Mouse (Mus musculus) megakaryocyte progenitor cell, adult 5-6 weeks (primary cell): ENCODE measurements around the gene Bex2. TPM values are rescaled to one million over a fixed set of nuclear protein-coding genes. Genes with fewer than 3 reads are reported as not detected.

Experiments
- total RNA-seq, 2 experiments: library from RNA; stranded (forward) in 1 of 2; stranded (reverse) in 1 of 2; fragments of 157-497, 149-512 nt in 1 of 2; fragments of 200-1000 nt in 1 of 2; gene quantifications; 2 replicates each; pipeline versions ENCODE4 v1.2.3 to v1.2.4; 2015 to 2017

Bex2 gene
- total RNA-seq, 2 experiments from 2014 or later = 0.62 TPM; not detected in 1

Other genes starting within 250 kb of the Bex2 start
- gene Gprasp2, start 229.2 kb downstream of the Bex2 start, total RNA-seq (2015) = 0.74 TPM in 1 of 2 replicates, not detected in the other
- gene Gprasp2, start 229.2 kb downstream of the Bex2 start, total RNA-seq (2017) = 0.17 and 0.98 TPM in 2 replicates
- gene Arxes2, start 74.4 kb downstream of the Bex2 start, total RNA-seq (2015) = 1.2 and 1.7 TPM in 2 replicates
- gene Arxes2, start 74.4 kb downstream of the Bex2 start, total RNA-seq (2017) = 0.71 and 1.0 TPM in 2 replicates
- not detected in 2 replicates for gene Arxes1, start 34.9 kb downstream of the Bex2 start, total RNA-seq (2015)
- not detected in 2 replicates for gene Arxes1, start 34.9 kb downstream of the Bex2 start, total RNA-seq (2017)
- not detected in 2 replicates for gene Nxf3, start 17.0 kb upstream of the Bex2 start, total RNA-seq (2015)
- gene Nxf3, start 17.0 kb upstream of the Bex2 start, total RNA-seq (2017) = not detected in 2 replicates
- gene Bex4, start 70.8 kb upstream of the Bex2 start, total RNA-seq (2015) = 7.7 and 8.3 TPM in 2 replicates
- 7.4 and 17.7 TPM in 2 replicates for gene Bex4, start 70.8 kb upstream of the Bex2 start, total RNA-seq (2017)
- gene Tceal8, start 104.1 kb upstream of the Bex2 start, total RNA-seq (2015) = 64.8 and 74.3 TPM in 2 replicates
- 109 and 113 TPM in 2 replicates for gene Tceal8, start 104.1 kb upstream of the Bex2 start, total RNA-seq (2017)
- 0.27 and 0.64 TPM in 2 replicates for gene Tceal5, start 135.6 kb upstream of the Bex2 start, total RNA-seq (2015)
- gene Tceal5, start 135.6 kb upstream of the Bex2 start, total RNA-seq (2017) = 1.00 TPM in 1 of 2 replicates, not detected in the other
- not detected in 2 replicates for gene Tceal7, start 146.5 kb upstream of the Bex2 start, total RNA-seq (2015)
- gene Tceal7, start 146.5 kb upstream of the Bex2 start, total RNA-seq (2017) = not detected in 2 replicates
- gene Bex1, start 147.3 kb upstream of the Bex2 start, total RNA-seq (2015) = 1.8 and 4.9 TPM in 2 replicates
- 1.9 and 2.3 TPM in 2 replicates for gene Bex1, start 147.3 kb upstream of the Bex2 start, total RNA-seq (2017)
- 115 and 121 TPM in 2 replicates for gene Tceal9, start 176.8 kb upstream of the Bex2 start, total RNA-seq (2015)
- 184 and 204 TPM in 2 replicates for gene Tceal9, start 176.8 kb upstream of the Bex2 start, total RNA-seq (2017)
- 145 and 158 TPM in 2 replicates for gene Bex3, start 202.0 kb upstream of the Bex2 start, total RNA-seq (2015)
- gene Bex3, start 202.0 kb upstream of the Bex2 start, total RNA-seq (2017) = 96.6 and 102 TPM in 2 replicates